Mouse (Mus musculus) G1E (cell line): ENCODE results near the gene Dab2.

Experiments used
- CTCF ChIP-seq: IDR thresholded peaks from 2 replicates; pipeline ENCODE4 v1.5.1; 2012; ENCODE audit warnings: low read depth, low read length, inconsistent platforms, mixed read lengths
- GATA1 ChIP-seq: IDR thresholded peaks from 2 replicates; pipeline ENCODE4 v1.6.1; 2012; ENCODE audit warnings: borderline replicate concordance, low read length, inconsistent platforms, mixed read lengths

DNA sequence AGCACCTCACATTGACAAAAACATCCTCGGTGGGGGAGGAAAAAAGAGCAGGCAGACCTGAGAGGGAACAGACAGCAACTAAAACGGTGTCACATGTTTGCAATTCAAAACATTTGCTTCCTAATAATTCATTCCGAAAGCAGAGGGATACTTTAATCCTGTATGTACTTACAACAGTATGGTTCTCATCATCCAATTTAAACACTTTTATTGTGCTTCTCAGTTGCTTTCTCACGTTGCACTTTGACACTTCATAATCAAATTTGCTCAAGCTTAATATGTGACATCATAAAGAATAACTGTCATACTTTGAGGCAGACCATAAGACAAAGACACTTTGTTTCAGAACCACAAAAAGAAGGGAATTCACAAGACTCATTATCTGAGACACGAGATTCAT lies 20.9 kb downstream of the Dab2 start:
- TF ChIP-seq GATA1 (no peak), CTCF (no peak)
